Mouse (Mus musculus) lung, adult 2 months (tissue): ENCODE results near the gene Hsd11b1. TPM values are rescaled to one million over a fixed set of nuclear protein-coding genes. Genes with fewer than 3 reads are reported as not detected.

Experiments
- DNase-seq: peaks from one replicate; pipeline ENCODE4 v3.0.0; 2022
- H3K4me1 ChIP-seq: fragments of 200-500 bp; 2 replicates; pipeline ENCODE4 v1.6.1; 2011; ENCODE audit warnings: low read length; ENCODE audit not compliant: control insufficient read depth, insufficient read depth
- H3K4me3 ChIP-seq: fragments of 200-500 bp; replicated peaks from 2 replicates; pipeline ENCODE3; 2011; ENCODE audit warnings: low read depth, mild to moderate bottlenecking, control low read depth, low read length; ENCODE audit errors: extremely low read depth
- CTCF ChIP-seq: fragments of 200-500 bp; IDR thresholded peaks from 2 replicates; pipeline ENCODE4 v1.5.1; 2011; ENCODE audit warnings: mild to moderate bottlenecking, low read length, control low read depth; ENCODE audit not compliant: insufficient read depth
- POLR2A ChIP-seq: fragments of 200-500 bp; IDR thresholded peaks from 2 replicates; pipeline ENCODE4 v1.6.1; 2011; ENCODE audit warnings: low read depth, mild to moderate bottlenecking, control low read depth, low read length, borderline replicate concordance; ENCODE audit errors: extremely low read depth
- WGBS: fragments of 180-500 bp; shearing (Covaris S2); methylation state at CpG from one replicate; pipeline ENCODE4 v1.1.7; 2018; 5-methylcytosine and 5-hydroxymethylcytosine counted together
- polyA plus RNA-seq: library from polyadenylated mRNA; depleted of rRNA; stranded (reverse); fragments of >200 nt; gene quantifications from 2 replicates; pipeline ENCODE4 v1.2.3, GENCODE M21; 2012

Gene Hsd11b1
- polyA plus RNA-seq, 1 experiment = 245 TPM

- no peak for DNase-seq
- no peak for TF ChIP-seq POLR2A
- TF ChIP-seq CTCF = no peak
- WGBS = 65% methylated on average over 3 of the region's 3 CpGs
- no peak overlapping the region for H3K4me3 ChIP-seq
- H3K4me1 ChIP-seq = no peaks in the 10 kb centered on the region
Observed at GRCm38 (mm10) chr1:193195169-193195810, 68.6 kb downstream of the Hsd11b1 start.

- Histone ChIP-seq H3K4me3 (no peak overlapping the region), H3K4me1 (no peaks in the 10 kb centered on the region)
- DNase-seq = no peak
- TF ChIP-seq POLR2A = no peak
- no peak for TF ChIP-seq CTCF
- WGBS = 73% methylated on average over 3 of the region's 3 CpGs
Observed at GRCm38 (mm10) chr1:193194416-193195140, 69.3 kb downstream of the Hsd11b1 start.

GRCm38 (mm10) chr1:193191675-193192283 lies 72.1 kb downstream of the Hsd11b1 start:
- 63% methylated on average over 7 of the region's 7 CpGs for WGBS
- DNase-seq = no peak
- Histone ChIP-seq H3K4me3 (no peak overlapping the region), H3K4me1 (no peaks in the 10 kb centered on the region)
- TF ChIP-seq POLR2A = no peak
- no peak for TF ChIP-seq CTCF

- TF ChIP-seq POLR2A (no peak), CTCF (no peak)
- no peaks in the 10 kb centered on the region for H3K4me1 ChIP-seq
- H3K4me3 ChIP-seq = no peak overlapping the region
- no peak for DNase-seq
- 24% methylated on average over 3 of the region's 3 CpGs for WGBS
Observed at GRCm38 (mm10) chr1:193189771-193190170, 74.1 kb downstream of the Hsd11b1 start.

GRCm38 (mm10) chr1:193189151-193189621 lies 74.7 kb downstream of the Hsd11b1 start:
- H3K4me1 ChIP-seq = no peaks in the 10 kb centered on the region
- no peak for DNase-seq
- TF ChIP-seq CTCF (no peak), POLR2A (no peak)
- 12% methylated on average over 9 of the region's 9 CpGs for WGBS
- no peak overlapping the region for H3K4me3 ChIP-seq

- WGBS = 64% methylated on average over 6 of the region's 6 CpGs
- no peaks in the 10 kb centered on the region for H3K4me1 ChIP-seq
- no peak for DNase-seq
- H3K4me3 ChIP-seq = no peak overlapping the region
- TF ChIP-seq POLR2A (no peak), CTCF (no peak)
Observed at GRCm38 (mm10) chr1:193188257-193188656, 75.6 kb downstream of the Hsd11b1 start.

- no peak overlapping the region for H3K4me3 ChIP-seq
- WGBS = 71% methylated on average over 3 of the region's 3 CpGs
- no peak for DNase-seq
- no peaks in the 10 kb centered on the region for H3K4me1 ChIP-seq
- TF ChIP-seq CTCF (no peak), POLR2A (no peak)
Observed at GRCm38 (mm10) chr1:193181104-193181503, 82.8 kb downstream of the Hsd11b1 start.

GRCm38 (mm10) chr1:193174143-193174733 lies 89.6 kb downstream of the Hsd11b1 start:
- Histone ChIP-seq H3K4me3 (no peak overlapping the region), H3K4me1 (peaks cover 10% of the 10 kb centered on the region; the same call in 1 of the 2 replicates)
- 64% methylated on average over 13 of the region's 13 CpGs for WGBS
- no peak for TF ChIP-seq POLR2A
- TF ChIP-seq CTCF = no peak
- no peak for DNase-seq

GRCm38 (mm10) chr1:193173810-193174129 lies 90.1 kb downstream of the Hsd11b1 start:
- Histone ChIP-seq H3K4me3 (peak overlapping the region; percentile 89), H3K4me1 (peaks cover 10% of the 10 kb centered on the region; the same call in 1 of the 2 replicates)
- no peak for TF ChIP-seq POLR2A
- no peak for TF ChIP-seq CTCF
- 13% methylated on average over 9 of the region's 9 CpGs for WGBS
- no peak for DNase-seq
